Mouse (Mus musculus): ENCODE data around the gene Atp8a1. TPM values are rescaled to one million over a fixed set of nuclear protein-coding genes. Genes with fewer than 3 reads are reported as not detected.

Atp8a1 gene
- 15.5 and 19.3 TPM in 2 replicates for polyA plus RNA-seq (2012)

DNA sequence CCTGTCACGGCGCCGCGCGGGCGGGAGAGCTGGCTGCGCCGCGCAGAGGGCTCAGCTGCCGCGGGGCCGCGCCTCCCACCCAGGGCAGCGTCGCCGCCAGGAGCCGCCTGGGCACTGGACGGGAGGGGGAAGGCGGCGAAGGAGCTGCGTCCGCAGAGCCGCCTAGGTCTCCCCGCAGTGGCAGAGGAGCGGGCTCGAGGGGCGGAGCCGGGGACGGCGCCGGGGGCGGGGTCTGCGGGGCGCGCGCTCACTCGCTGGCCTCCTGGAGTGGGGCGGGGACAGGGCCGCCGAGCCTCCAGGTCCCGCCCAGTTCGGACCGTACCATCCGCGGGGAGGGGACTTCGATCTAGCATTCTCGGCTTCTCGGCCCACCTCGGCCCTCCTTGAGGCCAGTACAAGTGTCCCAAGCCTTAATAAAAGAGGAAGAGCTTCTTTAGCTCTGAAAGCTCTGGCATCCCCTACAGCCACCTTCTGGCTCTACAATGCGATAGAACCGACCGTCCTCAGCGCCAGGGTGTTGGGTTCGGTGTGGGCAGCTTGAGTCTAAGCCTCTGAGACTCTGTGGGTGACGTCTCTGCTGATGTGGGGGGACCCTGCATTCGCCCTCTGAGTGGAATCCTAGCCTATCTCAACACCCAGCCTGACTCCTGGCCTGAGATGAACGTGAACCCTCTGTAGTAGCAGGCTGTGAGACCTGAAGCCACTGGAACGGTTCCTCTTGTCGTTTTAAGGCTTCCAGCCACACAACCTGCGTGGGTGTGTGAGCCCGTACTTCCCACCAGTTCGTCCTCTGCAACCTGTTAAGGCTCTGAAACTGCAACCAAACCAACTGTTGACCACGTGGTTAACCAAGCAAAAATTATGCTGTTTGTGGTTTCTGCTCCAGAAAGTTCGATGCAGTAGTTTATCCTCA lies at the start of gene Atp8a1:
Atp8a1 (minus strand) TSS at position 182 of the 913 bp plus-strand sequence.

DNA sequence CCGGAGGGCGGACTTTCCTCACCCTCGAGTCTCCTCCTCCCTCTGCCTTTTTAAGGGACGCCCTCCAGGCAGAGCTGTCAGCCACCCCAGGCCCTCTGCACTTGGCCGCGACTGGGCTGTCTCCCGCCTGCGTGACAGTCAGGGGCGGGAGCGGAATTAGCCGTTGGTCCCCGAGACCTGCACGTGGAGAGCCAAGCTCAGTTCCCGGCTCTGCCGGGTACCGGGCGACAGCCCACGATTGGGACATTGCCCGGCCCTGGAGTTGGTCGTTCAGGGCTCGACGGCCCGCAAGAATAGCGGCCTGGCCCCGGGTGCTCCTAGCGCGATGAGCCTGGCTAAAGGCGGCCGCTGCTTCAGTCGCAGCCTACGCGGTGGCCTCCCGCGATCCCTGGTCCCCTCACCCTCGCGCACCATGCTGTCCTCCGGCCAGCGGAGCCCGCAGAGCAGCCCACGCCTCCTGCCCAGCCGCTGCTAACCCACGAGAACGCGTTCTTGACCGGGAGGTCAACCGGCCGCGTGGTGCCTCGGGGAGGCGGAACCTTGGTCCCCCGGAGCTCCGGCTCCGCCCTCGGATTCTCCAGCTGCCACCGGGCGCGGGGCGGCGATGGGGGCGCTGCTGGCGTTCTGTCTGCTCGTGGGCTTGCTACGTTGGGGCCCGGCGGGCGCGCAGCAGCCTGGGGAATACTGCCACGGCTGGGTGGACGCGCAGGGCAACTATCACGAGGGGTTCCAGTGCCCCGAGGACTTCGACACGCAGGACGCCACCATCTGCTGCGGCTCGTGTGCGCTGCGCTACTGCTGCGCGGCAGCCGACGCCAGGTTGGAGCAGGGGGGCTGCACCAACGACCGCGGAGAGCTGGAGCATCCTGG lies 239.2 kb downstream of the Atp8a1 start, which contains the start of gene Shisa3:
Shisa3 (plus strand) TSS at position 79 of the 870 bp plus-strand sequence.

Other genes starting within 250 kb of the Atp8a1 start
- 0.13 and 0.17 TPM in 2 replicates for gene Shisa3, start 239.6 kb downstream of the Atp8a1 start, polyA plus RNA-seq (2012)
- not detected in 2 replicates for gene Gm5108, start 94.2 kb upstream of the Atp8a1 start, polyA plus RNA-seq (2012)
- gene Gm21905, start 99.0 kb upstream of the Atp8a1 start, polyA plus RNA-seq (2012): not detected in 2 replicates
- not detected in 2 replicates for gene Grxcr1, start 184.4 kb upstream of the Atp8a1 start, polyA plus RNA-seq (2012)